14 mouse cellular contexts compared by ENCODE assay signal in genomic region chr6:94038897-94039296, GRCm38 (mm10).
DNase-seq lines count a peak whose midpoint lies in the region; ATAC-seq and TF ChIP-seq lines count a peak whose summit lies in the region.
"Had no signal": no experiment of that assay in that cellular context is flagged by ENCODE, and none has a peak within 500 bp of the region (broad histone marks: within the 10 kb centered on the region; RNA-seq: fewer than 3 reads in every experiment).

No protein-coding gene starts in this region.

- DNase-seq in right cerebral cortex, postnatal 14 days, result peak; percentile 11
- DNase-seq in right cerebral cortex, postnatal 10 days (ENCODE audit: low spot score in 2 of 2), result no peak
- DNase-seq in NIH3T3 (ENCODE audit: low read depth), result peak; percentile 14
- no peak for DNase-seq in stomach, postnatal 0 days (ENCODE audit: low spot score)
- no peak for DNase-seq in kidney, postnatal 10 days
- DNase-seq: adrenal gland, adult 8-10 months; kidney, postnatal 25 days; right cerebral cortex, postnatal 25 days had no signal

- H3K9ac ChIP-seq in intestine, postnatal 0 days (ENCODE audit: low read depth, low read length), result no peak overlapping the region
- H3K9ac ChIP-seq in intestine, embryonic 15.5 days, result no peak overlapping the region
- no peak overlapping the region for H3K9ac ChIP-seq in stomach, postnatal 0 days (ENCODE audit: low read length)
- H3K9ac ChIP-seq: heart, embryonic 12.5 days; hindbrain, embryonic 15.5 days; midbrain, embryonic 12.5 days; stomach, embryonic 15.5 days had no signal

- no peak overlapping the region for H3K27ac ChIP-seq in intestine, postnatal 0 days (ENCODE audit: low read depth, low read length)
- no peak overlapping the region for H3K27ac ChIP-seq in intestine, embryonic 15.5 days
- H3K27ac ChIP-seq in stomach, postnatal 0 days (replicated peaks), result no peak overlapping the region
- H3K27ac ChIP-seq: hindbrain, embryonic 15.5 days; midbrain, embryonic 12.5 days; stomach, embryonic 15.5 days had no signal

- no peak overlapping the region for H3K4me2 ChIP-seq in intestine, postnatal 0 days (replicated peaks; ENCODE audit: low read depth)
- no peak overlapping the region for H3K4me2 ChIP-seq in intestine, embryonic 15.5 days (replicated peaks)
- H3K4me2 ChIP-seq in stomach, postnatal 0 days (replicated peaks; ENCODE audit: low read depth), result no peak overlapping the region
- H3K4me2 ChIP-seq: heart, embryonic 12.5 days; hindbrain, embryonic 15.5 days; midbrain, embryonic 12.5 days; stomach, embryonic 15.5 days had no signal

- no peaks in the 10 kb centered on the region for H3K9me3 ChIP-seq in intestine, postnatal 0 days (ENCODE audit: control insufficient read depth)
- H3K9me3 ChIP-seq in intestine, embryonic 15.5 days, result no peaks in the 10 kb centered on the region
- H3K9me3 ChIP-seq in stomach, postnatal 0 days (ENCODE audit: control insufficient read depth, low read length), result no peaks in the 10 kb centered on the region
- H3K9me3 ChIP-seq: hindbrain, embryonic 15.5 days; midbrain, embryonic 12.5 days; stomach, embryonic 15.5 days had no signal

- ATAC-seq in intestine, postnatal 0 days, result no peak
- ATAC-seq in intestine, embryonic 15.5 days, result no peak
- no peak for ATAC-seq in stomach, postnatal 0 days (ENCODE audit: low FRiP score, low TSS enrichment)

- H3K27me3 ChIP-seq in intestine, postnatal 0 days (replicated peaks; ENCODE audit: control insufficient read depth, insufficient read depth, low read length), result no peaks in the 10 kb centered on the region
- no peaks in the 10 kb centered on the region for H3K27me3 ChIP-seq in intestine, embryonic 15.5 days (replicated peaks)
- H3K27me3 ChIP-seq in stomach, postnatal 0 days (ENCODE audit: control insufficient read depth, insufficient read depth, low read length), result no peaks in the 10 kb centered on the region
- H3K27me3 ChIP-seq: heart, embryonic 12.5 days; hindbrain, embryonic 15.5 days; midbrain, embryonic 12.5 days; stomach, embryonic 15.5 days had no signal

- TF ChIP-seq EP300 in stomach, postnatal 0 days (optimal IDR thresholded peaks at IDR 0.05), result no peak

- H3K4me1 ChIP-seq in intestine, postnatal 0 days (replicated peaks; ENCODE audit: control insufficient read depth, insufficient read depth, low read length), result 0 out of 2 replicates have a peak, but pooled peaks cover 2% of the 10 kb centered on the region
- no peaks in the 10 kb centered on the region for H3K4me1 ChIP-seq in intestine, embryonic 15.5 days (replicated peaks)
- no peaks in the 10 kb centered on the region for H3K4me1 ChIP-seq in stomach, postnatal 0 days (replicated peaks; ENCODE audit: control insufficient read depth, insufficient read depth)
- H3K4me1 ChIP-seq: hindbrain, embryonic 15.5 days; stomach, embryonic 15.5 days had no signal

- H3K4me3 ChIP-seq in intestine, postnatal 0 days (ENCODE audit: low read depth, low read length), result no peak overlapping the region
- H3K4me3 ChIP-seq in intestine, embryonic 15.5 days (replicated peaks), result no peak overlapping the region
- H3K4me3 ChIP-seq in stomach, postnatal 0 days (ENCODE audit: low read depth, low read length), result no peak overlapping the region
- H3K4me3 ChIP-seq: heart, embryonic 12.5 days; hindbrain, embryonic 15.5 days; midbrain, embryonic 12.5 days; stomach, embryonic 15.5 days had no signal

- 95% methylated on average over 3 of the region's 3 CpGs for WGBS in intestine, postnatal 0 days
- WGBS in intestine, embryonic 15.5 days, result 93% methylated on average over 3 of the region's 3 CpGs
- WGBS in stomach, postnatal 0 days, result 93% methylated on average over 3 of the region's 3 CpGs

- H3K36me3 ChIP-seq in intestine, postnatal 0 days (ENCODE audit: control insufficient read depth, insufficient read depth), result no peaks in the 10 kb centered on the region
- H3K36me3 ChIP-seq in intestine, embryonic 15.5 days, result no peaks in the 10 kb centered on the region
- no peaks in the 10 kb centered on the region for H3K36me3 ChIP-seq in stomach, postnatal 0 days (ENCODE audit: control insufficient read depth, insufficient read depth, low read length)
- H3K36me3 ChIP-seq: hindbrain, embryonic 15.5 days; midbrain, embryonic 12.5 days; stomach, embryonic 15.5 days had no signal

- TF ChIP-seq CTCF in intestine, postnatal 0 days (IDR thresholded peaks at IDR 0.05; ENCODE audit: low read depth), result peak; percentile 63
- peak; percentile 61 for TF ChIP-seq CTCF in stomach, postnatal 0 days (IDR thresholded peaks at IDR 0.05; ENCODE audit: low read depth)

Comparison
In these comparisons a context has a peak if more than half of its experiments do, and no peak if none do; other contexts are left out.
1. DNase-seq: peak in right cerebral cortex, postnatal 14 days (single experiment) and NIH3T3 (single experiment); none in right cerebral cortex, postnatal 10 days (0 of 2), stomach, postnatal 0 days (single experiment) and kidney, postnatal 10 days (single experiment).